Mouse (Mus musculus) liver, embryonic 13.5 days (tissue): ENCODE data around the gene Camta1. TPM values are rescaled to one million over a fixed set of nuclear protein-coding genes. Genes with fewer than 3 reads are reported as not detected.

Experiments
- ATAC-seq: fragments of 200-750 bp; cut with Nextera tagmentation; 2 replicates; pipeline ENCODE4 v1.8.0; 2017; ENCODE audit warnings: low read depth, mild to moderate bottlenecking, moderate number of reproducible peaks, moderate library complexity
- DNase-seq: peaks from one replicate; pipeline ENCODE4 v3.0.0; 2022
- H3K27ac ChIP-seq: fragments of 300-500 bp; sonication (generic); 2 replicates; pipeline ENCODE4 v1.5.1; 2015; ENCODE audit warnings: moderate library complexity, mild to moderate bottlenecking, inconsistent platforms
- H3K27me3 ChIP-seq: fragments of 300-500 bp; sonication (generic); 2 replicates; pipeline ENCODE4 v1.6.1; 2015; ENCODE audit warnings: mild to moderate bottlenecking, inconsistent platforms
- H3K36me3 ChIP-seq: fragments of 300-500 bp; sonication (generic); 2 replicates; pipeline ENCODE4 v1.6.1; 2015; ENCODE audit warnings: mild to moderate bottlenecking, inconsistent platforms
- H3K4me1 ChIP-seq: fragments of 300-500 bp; sonication (generic); replicated peaks from 2 replicates; pipeline ENCODE4 v1.6.1; 2015; ENCODE audit warnings: inconsistent platforms
- H3K4me2 ChIP-seq: fragments of 300-500 bp; sonication (generic); 2 replicates; pipeline ENCODE4 v1.6.1; 2015; ENCODE audit warnings: inconsistent platforms, mild to moderate bottlenecking, moderate library complexity
- H3K4me3 ChIP-seq: fragments of 300-500 bp; sonication (generic); replicated peaks from 2 replicates; pipeline ENCODE4 v1.5.1; 2015; ENCODE audit warnings: mild to moderate bottlenecking, inconsistent platforms
- H3K9ac ChIP-seq: fragments of 300-500 bp; sonication (generic); 2 replicates; pipeline ENCODE4 v1.6.1; 2015; ENCODE audit warnings: mild to moderate bottlenecking, inconsistent platforms
- H3K9me3 ChIP-seq: fragments of 300-500 bp; sonication (generic); replicated peaks from 2 replicates; pipeline ENCODE4 v1.6.1; 2016; ENCODE audit warnings: inconsistent platforms
- WGBS: fragments of 180-500 bp; shearing (Covaris S2); methylation state at CpG from one replicate; pipeline ENCODE4 v1.1.7; 2015; ENCODE audit not compliant: insufficient replicate concordance; 5-methylcytosine and 5-hydroxymethylcytosine counted together
- polyA plus RNA-seq: library from polyadenylated mRNA; unstranded; fragments of >200 nt; fragmentation: Nextera tagmentation; extraction: Ambion mirVana; gene quantifications from 2 replicates; pipeline ENCODE4 v1.2.1, GENCODE M21; 2015

Camta1 gene
- polyA plus RNA-seq, 1 experiment from 2014 or later, result 43.6 TPM

DNA sequence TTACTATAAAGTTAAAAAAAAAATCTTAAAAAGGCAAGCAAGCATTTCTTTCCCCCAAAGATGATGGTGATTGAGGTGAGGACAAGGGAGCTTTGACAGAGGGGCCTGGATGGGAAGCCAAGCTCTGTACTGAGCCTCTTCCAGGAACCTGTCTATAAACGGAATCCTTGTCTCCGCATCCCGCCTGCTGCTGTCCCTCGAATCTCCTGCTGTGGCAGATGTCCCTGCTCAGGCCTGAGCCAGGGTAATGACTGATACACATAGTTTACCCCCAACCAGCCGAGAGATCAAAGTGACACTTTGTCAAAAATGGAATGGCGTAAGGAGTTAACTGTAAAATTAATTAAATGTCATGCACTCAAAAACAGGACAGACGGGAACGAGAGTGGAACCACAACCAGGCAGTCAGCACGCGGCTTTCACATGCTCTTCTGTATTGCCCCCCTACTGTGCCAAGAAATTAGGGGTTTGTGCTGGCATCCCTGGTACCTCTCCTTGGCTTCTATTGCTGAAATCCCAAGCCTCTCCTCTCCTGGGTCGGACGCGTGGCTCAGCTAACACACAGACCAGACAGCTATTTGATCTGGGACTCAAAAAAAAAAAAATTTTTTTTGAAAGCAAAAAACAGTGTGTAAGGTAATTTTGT lies 37.0 kb upstream of the Camta1 start:
- Histone ChIP-seq H3K36me3 (no peaks in the 10 kb centered on the region), H3K4me3 (no peak overlapping the region), H3K9ac (no peak overlapping the region), H3K27ac (no peak overlapping the region), H3K4me2 (no peak overlapping the region), H3K4me1 (peaks cover 12% of the 10 kb centered on the region), H3K9me3 (peaks cover 11% of the 10 kb centered on the region; the same call in 1 of the 2 replicates), H3K27me3 (0 out of 2 replicates have a peak, but pooled peaks cover 8% of the 10 kb centered on the region)
- ATAC-seq, result no peak
- DNase-seq, result no peak
- WGBS, result 63% methylated on average over 13 of the region's 13 CpGs

- no peak overlapping the region for H3K4me2 ChIP-seq
- H3K4me1 ChIP-seq, result peaks cover 4% of the 10 kb centered on the region; the same call in 1 of the 2 replicates
- no peak for ATAC-seq
- no peak for DNase-seq
- peaks cover 11% of the 10 kb centered on the region; the same call in 1 of the 2 replicates for H3K9me3 ChIP-seq
- H3K27me3 ChIP-seq, result 0 out of 2 replicates have a peak, but pooled peaks cover 4% of the 10 kb centered on the region
- no peak overlapping the region for H3K9ac ChIP-seq
- WGBS, result 61% methylated on average over 9 of the region's 9 CpGs
- no peak overlapping the region for H3K27ac ChIP-seq
- no peak overlapping the region for H3K4me3 ChIP-seq
- H3K36me3 ChIP-seq, result no peaks in the 10 kb centered on the region
Measured at GRCm38 (mm10) chr4:151897069-151897617, 35.5 kb upstream of the Camta1 start.

- Histone ChIP-seq H3K4me3 (no peak overlapping the region), H3K36me3 (no peaks in the 10 kb centered on the region), H3K27me3 (no peaks in the 10 kb centered on the region), H3K9me3 (peaks cover 11% of the 10 kb centered on the region; the same call in 1 of the 2 replicates), H3K4me2 (no peak overlapping the region), H3K27ac (no peak overlapping the region), H3K9ac (no peak overlapping the region), H3K4me1 (no peaks in the 10 kb centered on the region)
- WGBS, result 80% methylated on average over 7 of the region's 7 CpGs
- no peak for DNase-seq
- ATAC-seq, result no peak
Measured at GRCm38 (mm10) chr4:151895624-151896023, 33.9 kb upstream of the Camta1 start.

GRCm38 (mm10) chr4:151894926-151895325 lies 33.2 kb upstream of the Camta1 start:
- ATAC-seq, result no peak
- H3K9ac ChIP-seq, result no peak overlapping the region
- WGBS, result 78% methylated on average over 12 of the region's 12 CpGs

DNA sequence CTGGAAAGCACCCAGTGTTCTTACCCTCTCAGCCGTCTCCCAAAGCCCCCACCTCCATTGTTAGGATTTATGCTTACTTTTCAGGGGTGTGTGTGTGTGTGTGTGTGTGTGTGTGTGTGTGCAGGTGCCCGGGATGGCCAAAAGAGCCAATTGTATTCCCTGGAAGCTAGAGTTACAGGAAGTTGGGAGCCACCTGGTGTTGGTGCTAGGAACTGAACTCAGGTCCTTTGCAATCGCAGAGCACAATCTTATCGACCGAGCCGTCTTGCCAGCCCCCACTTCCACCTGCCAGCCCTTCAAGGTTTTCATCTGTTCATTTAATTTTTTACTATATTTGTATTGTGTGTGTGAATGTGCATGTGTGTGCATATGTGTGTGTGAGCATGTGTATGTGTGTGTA lies 31.6 kb upstream of the Camta1 start:
- no peak overlapping the region for H3K4me2 ChIP-seq
- no peak overlapping the region for H3K9ac ChIP-seq
- H3K36me3 ChIP-seq, result no peaks in the 10 kb centered on the region
- peaks cover 7% of the 10 kb centered on the region; the same call in 1 of the 2 replicates for H3K9me3 ChIP-seq
- DNase-seq (no peak), ATAC-seq (no peak)
- WGBS, result 57% methylated on average over 6 of the region's 6 CpGs
- 0 out of 2 replicates have a peak, but pooled peaks cover 3% of the 10 kb centered on the region for H3K27me3 ChIP-seq
- no peaks in the 10 kb centered on the region for H3K4me1 ChIP-seq
- no peak overlapping the region for H3K27ac ChIP-seq
- H3K4me3 ChIP-seq, result no peak overlapping the region

More at GRCm38 (mm10) chr4:151894926-151895325, 33.2 kb upstream of the Camta1 start:
- no peak for DNase-seq
- Histone ChIP-seq H3K4me2 (no peak overlapping the region), H3K4me3 (no peak overlapping the region), H3K4me1 (no peaks in the 10 kb centered on the region), H3K9me3 (peaks cover 11% of the 10 kb centered on the region; the same call in 1 of the 2 replicates), H3K27ac (no peak overlapping the region), H3K36me3 (no peaks in the 10 kb centered on the region), H3K27me3 (0 out of 2 replicates have a peak, but pooled peaks cover 3% of the 10 kb centered on the region)

- no peak for DNase-seq
- Histone ChIP-seq H3K4me3 (no peak overlapping the region), H3K9me3 (0 out of 2 replicates have a peak, but pooled peaks cover 4% of the 10 kb centered on the region), H3K27me3 (peaks cover 13% of the 10 kb centered on the region), H3K4me2 (no peak overlapping the region), H3K27ac (no peak overlapping the region), H3K4me1 (no peaks in the 10 kb centered on the region), H3K9ac (no peak overlapping the region), H3K36me3 (no peaks in the 10 kb centered on the region)
- ATAC-seq, result no peak
- 87% methylated on average over 12 of the region's 12 CpGs for WGBS
Measured at GRCm38 (mm10) chr4:151881590-151881989, 19.9 kb upstream of the Camta1 start.

GRCm38 (mm10) chr4:151880044-151880690 lies 18.5 kb upstream of the Camta1 start:
- Histone ChIP-seq H3K27me3 (peaks cover 26% of the 10 kb centered on the region), H3K9ac (no peak overlapping the region), H3K9me3 (0 out of 2 replicates have a peak, but pooled peaks cover 4% of the 10 kb centered on the region), H3K4me3 (no peak overlapping the region), H3K27ac (no peak overlapping the region), H3K4me1 (no peaks in the 10 kb centered on the region), H3K4me2 (no peak overlapping the region), H3K36me3 (no peaks in the 10 kb centered on the region)
- no peak for DNase-seq
- 70% methylated on average over 5 of the region's 5 CpGs for WGBS
- no peak for ATAC-seq

GRCm38 (mm10) chr4:151876400-151876799 lies 14.7 kb upstream of the Camta1 start:
- Histone ChIP-seq H3K36me3 (no peaks in the 10 kb centered on the region), H3K27ac (no peak overlapping the region), H3K9ac (no peak overlapping the region), H3K4me3 (no peak overlapping the region), H3K9me3 (0 out of 2 replicates have a peak, but pooled peaks cover 4% of the 10 kb centered on the region), H3K4me1 (no peaks in the 10 kb centered on the region), H3K4me2 (no peak overlapping the region), H3K27me3 (peaks cover 33% of the 10 kb centered on the region)
- 42% methylated on average over 14 of the region's 14 CpGs for WGBS
- no peak for ATAC-seq
- no peak for DNase-seq

GRCm38 (mm10) chr4:151863511-151863910 lies 1.8 kb upstream of the Camta1 start:
- peaks cover 38% of the 10 kb centered on the region for H3K4me1 ChIP-seq
- H3K36me3 ChIP-seq, result no peaks in the 10 kb centered on the region
- H3K9me3 ChIP-seq, result no peaks in the 10 kb centered on the region
- H3K27me3 ChIP-seq, result peaks cover 3% of the 10 kb centered on the region; the same call in 1 of the 2 replicates
- WGBS, result 52% methylated on average over 9 of the region's 9 CpGs
- H3K4me3 ChIP-seq, result peak overlapping the region; percentile 83
- peak overlapping the region; percentile 99 for H3K4me2 ChIP-seq
- ATAC-seq, result no peak
- peak overlapping the region; percentile 73 for H3K9ac ChIP-seq
- H3K27ac ChIP-seq, result no peak overlapping the region
- DNase-seq, result no peak

DNA sequence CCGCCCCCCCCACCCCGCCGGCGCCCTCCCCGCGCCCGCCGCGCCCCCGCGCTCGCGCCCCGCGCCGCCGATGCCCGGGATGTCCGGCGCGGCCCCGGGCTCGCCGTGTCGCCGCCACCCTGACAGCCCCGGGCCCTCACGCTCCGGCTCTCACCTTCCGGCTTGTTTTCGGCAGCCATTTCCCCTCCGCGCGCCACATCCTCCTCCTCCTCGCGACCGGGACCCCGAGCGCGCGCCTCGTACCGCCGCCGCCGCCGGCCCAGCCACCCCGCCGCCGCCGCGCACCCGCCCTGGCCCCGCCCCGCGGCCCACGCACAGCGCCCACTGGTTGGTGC lies 238 bp downstream of the Camta1 start:
- Histone ChIP-seq H3K4me2 (peak overlapping the region; percentile 99), H3K27ac (peak overlapping the region; percentile 70), H3K27me3 (no peaks in the 10 kb centered on the region), H3K4me3 (peak overlapping the region; percentile 83), H3K9ac (peak overlapping the region; percentile 89), H3K9me3 (no peaks in the 10 kb centered on the region), H3K4me1 (peaks cover 51% of the 10 kb centered on the region), H3K36me3 (peaks cover 3% of the 10 kb centered on the region; the same call in 1 of the 2 replicates)
- ATAC-seq (no peak), DNase-seq (no peak)
- under 1% methylated on average over 49 of the region's 58 CpGs for WGBS
